Mouse (Mus musculus): ENCODE data around the gene Foxred2. TPM values are rescaled to one million over a fixed set of nuclear protein-coding genes. Genes with fewer than 3 reads are reported as not detected.
A peak's percentile ranks its signal among the peaks of the same experiment; 100 is the strongest.

Gene Foxred2
- 23.9 and 31.0 TPM in 2 replicates for total RNA-seq (2014; rRNA removed)
- 10.3 and 11.2 TPM in 2 replicates for polyA plus RNA-seq (2015; fragmentation: Nextera tagmentation; extraction: Ambion mirVana)

DNA sequence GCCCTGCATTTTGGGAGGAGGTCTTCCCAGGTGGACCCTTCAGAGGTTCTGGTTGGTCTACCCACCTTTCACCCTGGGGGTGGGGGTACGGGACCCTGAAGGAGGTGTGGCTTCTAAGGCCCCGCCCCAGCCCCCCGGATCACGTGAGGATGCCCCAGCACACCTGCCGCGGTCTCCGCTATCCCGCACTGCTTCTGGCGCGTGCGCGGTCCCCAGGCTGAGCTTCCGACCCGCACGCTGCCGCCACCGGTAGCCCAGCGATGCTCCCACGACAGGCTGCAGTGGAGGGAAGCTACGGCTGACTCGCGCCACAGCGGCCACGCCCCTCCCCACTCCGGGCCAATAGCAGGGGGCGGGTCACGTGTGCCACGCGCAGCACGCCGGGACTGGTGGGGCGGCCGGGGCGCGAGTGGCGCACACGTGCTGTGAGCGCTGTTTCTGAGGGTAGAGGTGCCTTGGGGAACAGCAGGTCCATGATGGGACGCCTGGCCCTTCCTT lies at the start of gene Foxred2:
Gene Foxred2 (minus strand): TSS at position 319 of the 498 bp plus-strand sequence.
- DNase-seq (ENCODE audit: low spot score) (peak; percentile 90), ATAC-seq (ENCODE audit: low FRiP score) (peak; percentile 93)
- peak within 1 kb of the TSS; percentile 63 for H3K27ac ChIP-seq (ENCODE audit: low read depth, low read length)
- peak within 1 kb of the TSS; percentile 94 for H3K4me2 ChIP-seq (ENCODE audit: low read depth, low read length, poor library complexity, severe bottlenecking)
- no peaks in the 10 kb centered on the region for H3K27me3 ChIP-seq (ENCODE audit: insufficient read depth, low read length)
- peak within 1 kb of the TSS; percentile 66 for H3K9ac ChIP-seq (replicated peaks; ENCODE audit: low read length, poor library complexity, severe bottlenecking)
- under 1% methylated on average over 39 of the region's 39 CpGs for WGBS
- peaks cover 5% of the 10 kb centered on the region; the same call in 1 of the 2 replicates for H3K4me1 ChIP-seq (ENCODE audit: insufficient read depth, low read length)
- peak within 1 kb of the TSS; percentile 59 for H3K4me3 ChIP-seq (ENCODE audit: low read depth, low read length)
- no peaks in the 10 kb centered on the region for H3K9me3 ChIP-seq (ENCODE audit: low read length)
- peak; percentile 66 for TF ChIP-seq CTCF (IDR thresholded peaks at IDR 0.05)
- H3K36me3 ChIP-seq (ENCODE audit: insufficient read depth, low read length), result peaks cover 45% of the 10 kb centered on the region

DNA sequence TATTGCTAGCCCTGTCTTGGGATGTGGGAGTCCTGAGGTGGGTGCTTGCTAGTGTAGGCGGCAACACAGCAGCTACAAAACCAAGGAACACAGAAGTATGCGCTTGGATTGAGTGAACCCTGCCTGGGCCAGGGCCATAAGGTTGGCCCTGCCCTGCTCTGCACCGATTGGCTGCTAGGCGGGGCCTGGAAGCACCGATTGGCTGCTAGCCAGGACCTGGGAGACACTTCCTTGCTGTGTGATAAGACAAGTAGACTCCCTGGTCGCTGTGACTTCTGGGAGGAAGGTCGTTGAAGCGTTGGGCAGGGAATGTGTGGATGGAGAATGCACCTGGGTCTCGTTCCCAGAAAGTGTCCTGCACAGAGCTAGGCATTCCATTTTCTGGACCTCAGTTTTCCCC lies 47.4 kb upstream of the Foxred2 start:
- no peaks in the 10 kb centered on the region for H3K27me3 ChIP-seq (ENCODE audit: insufficient read depth, low read length)
- 56% methylated on average over 9 of the region's 9 CpGs for WGBS
- no peak for ATAC-seq (ENCODE audit: low FRiP score)
- H3K4me3 ChIP-seq (ENCODE audit: low read depth, low read length), result no peak overlapping the region
- no peak overlapping the region for H3K27ac ChIP-seq (ENCODE audit: low read depth, low read length)
- TF ChIP-seq CTCF (IDR thresholded peaks at IDR 0.05), result no peak
- H3K36me3 ChIP-seq (ENCODE audit: insufficient read depth, low read length), result no peaks in the 10 kb centered on the region
- H3K9me3 ChIP-seq (ENCODE audit: low read length), result no peaks in the 10 kb centered on the region
- peaks cover 3% of the 10 kb centered on the region; the same call in 1 of the 2 replicates for H3K4me1 ChIP-seq (ENCODE audit: insufficient read depth, low read length)
- H3K4me2 ChIP-seq (ENCODE audit: low read depth, low read length, poor library complexity, severe bottlenecking), result no peak overlapping the region
- peak; percentile 47 for DNase-seq (ENCODE audit: low spot score)
- no peak overlapping the region for H3K9ac ChIP-seq (replicated peaks; ENCODE audit: low read length, poor library complexity, severe bottlenecking)

- DNase-seq (ENCODE audit: low spot score) (no peak), ATAC-seq (ENCODE audit: low FRiP score) (no peak)
- no peak overlapping the region for H3K4me3 ChIP-seq (ENCODE audit: low read depth, low read length)
- TF ChIP-seq CTCF (IDR thresholded peaks at IDR 0.05), result no peak
- H3K27me3 ChIP-seq (ENCODE audit: insufficient read depth, low read length), result no peaks in the 10 kb centered on the region
- H3K9ac ChIP-seq (replicated peaks; ENCODE audit: low read length, poor library complexity, severe bottlenecking), result no peak overlapping the region
- no peak overlapping the region for H3K4me2 ChIP-seq (ENCODE audit: low read depth, low read length, poor library complexity, severe bottlenecking)
- H3K27ac ChIP-seq (ENCODE audit: low read depth, low read length), result no peak overlapping the region
- H3K36me3 ChIP-seq (ENCODE audit: insufficient read depth, low read length), result no peaks in the 10 kb centered on the region
- no peaks in the 10 kb centered on the region for H3K9me3 ChIP-seq (ENCODE audit: low read length)
- 15% methylated on average over 5 of the region's 5 CpGs for WGBS
- no peaks in the 10 kb centered on the region for H3K4me1 ChIP-seq (ENCODE audit: insufficient read depth, low read length)
Observed at GRCm38 (mm10) chr15:78001400-78001799, 44.9 kb upstream of the Foxred2 start.

DNA sequence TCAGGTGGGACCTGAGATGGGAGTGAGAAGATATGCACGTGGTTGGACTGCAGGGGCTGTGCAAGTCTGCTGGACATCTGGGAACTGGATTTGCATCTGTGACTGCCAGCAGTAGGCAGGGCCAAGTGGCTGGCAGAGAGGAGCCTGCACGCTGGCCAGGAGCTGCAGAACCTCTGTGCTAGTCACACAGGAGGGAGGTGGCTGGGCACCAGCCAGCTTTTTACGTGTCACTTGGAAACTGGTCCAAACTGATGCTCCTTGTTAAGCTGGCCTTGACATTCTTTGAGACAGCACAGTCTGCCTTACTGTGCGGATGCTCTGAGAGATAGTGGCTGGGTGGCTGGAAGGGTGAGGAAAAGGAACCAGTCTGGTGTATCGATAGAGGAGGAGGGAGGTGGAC lies 32.0 kb upstream of the Foxred2 start:
- Histone ChIP-seq H3K27me3 (ENCODE audit: insufficient read depth, low read length) (no peaks in the 10 kb centered on the region), H3K36me3 (ENCODE audit: insufficient read depth, low read length) (no peaks in the 10 kb centered on the region), H3K4me3 (ENCODE audit: low read depth, low read length) (no peak overlapping the region), H3K4me2 (ENCODE audit: low read depth, low read length, poor library complexity, severe bottlenecking) (no peak overlapping the region), H3K27ac (ENCODE audit: low read depth, low read length) (no peak overlapping the region), H3K4me1 (ENCODE audit: insufficient read depth, low read length) (no peaks in the 10 kb centered on the region), H3K9ac (replicated peaks; ENCODE audit: low read length, poor library complexity, severe bottlenecking) (no peak overlapping the region), H3K9me3 (ENCODE audit: low read length) (no peaks in the 10 kb centered on the region)
- no peak for TF ChIP-seq CTCF (IDR thresholded peaks at IDR 0.05)
- DNase-seq (ENCODE audit: low spot score), result peak; percentile 47
- 70% methylated on average over 5 of the region's 5 CpGs for WGBS
- ATAC-seq (ENCODE audit: low FRiP score), result no peak

DNA sequence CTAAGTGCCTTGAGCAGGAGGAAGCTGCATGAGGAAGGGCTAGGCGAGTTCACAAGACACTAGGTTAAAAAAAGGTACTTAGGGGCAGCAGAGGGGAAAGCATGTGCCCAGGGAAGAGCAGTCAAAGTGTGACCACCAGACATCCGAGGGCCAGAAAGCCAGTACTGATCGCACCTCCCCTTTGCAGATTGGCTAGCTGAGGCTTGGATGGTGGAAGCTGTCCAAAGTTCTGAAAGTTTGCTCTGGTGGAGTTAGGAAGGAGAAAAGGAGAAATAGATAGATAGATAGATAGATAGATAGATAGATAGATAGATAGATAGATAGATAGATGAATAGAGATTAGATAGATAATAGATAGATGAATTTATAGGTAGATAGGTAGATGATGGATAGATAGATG lies 26.9 kb upstream of the Foxred2 start:
- WGBS, result 47% methylated on average over 3 of the region's 3 CpGs

GRCm38 (mm10) chr15:77982195-77982939 lies 25.8 kb upstream of the Foxred2 start:
- H3K4me1 ChIP-seq (ENCODE audit: insufficient read depth, low read length), result no peaks in the 10 kb centered on the region
- 0 out of 2 replicates have a peak overlapping the region, but pooled peaks have one; percentile 13 for H3K9ac ChIP-seq (replicated peaks; ENCODE audit: low read length, poor library complexity, severe bottlenecking)
- ATAC-seq (ENCODE audit: low FRiP score) (peak; percentile 52; the same call in 1 of the 2 replicates), DNase-seq (ENCODE audit: low spot score) (peak; percentile 84)
- TF ChIP-seq CTCF (IDR thresholded peaks at IDR 0.05), result peak; percentile 99
- no peaks in the 10 kb centered on the region for H3K27me3 ChIP-seq (ENCODE audit: insufficient read depth, low read length)
- H3K9me3 ChIP-seq (ENCODE audit: low read length), result no peaks in the 10 kb centered on the region
- no peak overlapping the region for H3K4me2 ChIP-seq (ENCODE audit: low read depth, low read length, poor library complexity, severe bottlenecking)
- H3K4me3 ChIP-seq (ENCODE audit: low read depth, low read length), result no peak overlapping the region
- H3K36me3 ChIP-seq (ENCODE audit: insufficient read depth, low read length), result no peaks in the 10 kb centered on the region
- WGBS, result 23% methylated on average over 18 of the region's 18 CpGs
- no peak overlapping the region for H3K27ac ChIP-seq (ENCODE audit: low read depth, low read length)

More for the DNA sequence above, 26.9 kb upstream of the Foxred2 start:
- Histone ChIP-seq H3K4me1 (ENCODE audit: insufficient read depth, low read length) (no peaks in the 10 kb centered on the region), H3K27ac (ENCODE audit: low read depth, low read length) (no peak overlapping the region), H3K36me3 (ENCODE audit: insufficient read depth, low read length) (no peaks in the 10 kb centered on the region), H3K27me3 (ENCODE audit: insufficient read depth, low read length) (no peaks in the 10 kb centered on the region), H3K9ac (replicated peaks; ENCODE audit: low read length, poor library complexity, severe bottlenecking) (no peak overlapping the region), H3K4me2 (ENCODE audit: low read depth, low read length, poor library complexity, severe bottlenecking) (no peak overlapping the region), H3K9me3 (ENCODE audit: low read length) (no peaks in the 10 kb centered on the region), H3K4me3 (ENCODE audit: low read depth, low read length) (no peak overlapping the region)
- TF ChIP-seq CTCF (IDR thresholded peaks at IDR 0.05), result no peak
- DNase-seq (ENCODE audit: low spot score) (no peak), ATAC-seq (ENCODE audit: low FRiP score) (no peak)
